Mouse (Mus musculus) CH12.LX (cell line): ENCODE measurements around the gene Begain. TPM values are rescaled to one million over a fixed set of nuclear protein-coding genes. Genes with fewer than 3 reads are reported as not detected.

Experiments
- DNase-seq: peaks from one replicate; pipeline ENCODE4 v3.0.0-alpha.2; 2013; ENCODE audit errors: extremely low read depth
- H3K27ac ChIP-seq: 2 replicates; pipeline ENCODE4 v1.5.1; 2012; ENCODE audit warnings: low read depth, mild to moderate bottlenecking, control low read depth, moderate library complexity; ENCODE audit not compliant: insufficient read depth
- H3K27me3 ChIP-seq: replicated peaks from 2 replicates; pipeline ENCODE3; 2012; ENCODE audit warnings: inconsistent platforms
- H3K36me3 ChIP-seq, 2 experiments: replicated peaks in 1 of 2; 2 replicates each; pipeline versions ENCODE3 to v1.6.1; 2012; ENCODE audit warnings: inconsistent platforms in 1 of 2, low read length in 1 of 2, mild to moderate bottlenecking in 1 of 2, mixed read lengths in 1 of 2, moderate library complexity in 1 of 2; ENCODE audit not compliant: control insufficient read depth in 1 of 2, insufficient read depth in 1 of 2
- H3K4me1 ChIP-seq, 2 experiments: 2 replicates each; pipeline ENCODE4 v1.6.1; 2012; ENCODE audit warnings: inconsistent platforms in 1 of 2, moderate library complexity in 1 of 2; ENCODE audit not compliant: insufficient read depth in 2 of 2, control insufficient read depth in 1 of 2
- H3K4me2 ChIP-seq: 2 replicates; pipeline ENCODE4 v1.6.1; 2012; ENCODE audit warnings: low read depth, mild to moderate bottlenecking, control low read depth; ENCODE audit not compliant: poor library complexity, insufficient read depth, severe bottlenecking
- H3K4me3 ChIP-seq, 3 experiments: fragments of 150-350 bp in 1 of 3; sonication (generic) in 1 of 3; replicated peaks in 1 of 3; 2 replicates each; pipeline versions ENCODE3 to v1.5.1; 2011 to 2012; ENCODE audit warnings: low read depth in 2 of 3, low read length in 2 of 3, mild to moderate bottlenecking in 2 of 3, moderate library complexity in 2 of 3, control low read depth in 1 of 3, improper control_type of control experiment in 1 of 3, inconsistent platforms in 1 of 3, mixed read lengths in 1 of 3; ENCODE audit not compliant: poor library complexity in 1 of 3
- H3K79me2 ChIP-seq: replicated peaks from 2 replicates; pipeline ENCODE4 v1.6.1; 2012; ENCODE audit warnings: mild to moderate bottlenecking, moderate library complexity; ENCODE audit not compliant: control insufficient read depth, poor library complexity, insufficient read depth, severe bottlenecking; ENCODE audit errors: extremely low read depth
- H3K9ac ChIP-seq: 2 replicates; pipeline ENCODE4 v1.6.1; 2012; ENCODE audit warnings: low read depth, mild to moderate bottlenecking, control low read depth, moderate library complexity; ENCODE audit not compliant: insufficient read depth
- H3K9me3 ChIP-seq: replicated peaks from 2 replicates; pipeline ENCODE3; 2012; ENCODE audit warnings: low read length, inconsistent platforms, mixed read lengths
- CHD1 ChIP-seq: IDR thresholded peaks from 2 replicates; pipeline ENCODE4 v1.6.1; 2012; ENCODE audit warnings: low read depth, low read length, improper control_type of control experiment, inconsistent platforms
- CTCF ChIP-seq, 2 experiments: IDR thresholded peaks in 1 of 2; conservative IDR thresholded peaks in 1 of 2; 2 replicates each; pipeline ENCODE4 v1.5.1; 2011 to 2012; ENCODE audit warnings: low read depth in 2 of 2, low read length in 2 of 2, improper control_type of control experiment in 1 of 2, inconsistent platforms in 1 of 2, mild to moderate bottlenecking in 1 of 2, moderate library complexity in 1 of 2
- GABPA ChIP-seq: IDR thresholded peaks from 2 replicates; pipeline ENCODE4 v1.6.1; 2012; ENCODE audit warnings: low read depth, low read length, improper control_type of control experiment, inconsistent platforms; ENCODE audit not compliant: insufficient replicate concordance
- JUN ChIP-seq: IDR thresholded peaks from 2 replicates; pipeline ENCODE4 v1.6.1; 2011; ENCODE audit warnings: low read depth, mild to moderate bottlenecking, low read length, improper control_type of control experiment, moderate library complexity; ENCODE audit not compliant: insufficient read depth
- RAD21 ChIP-seq: IDR thresholded peaks from 2 replicates; pipeline ENCODE4 v1.6.1; 2011; ENCODE audit warnings: low read depth, mild to moderate bottlenecking, low read length, improper control_type of control experiment, moderate library complexity
- TBP ChIP-seq: conservative IDR thresholded peaks from 2 replicates; pipeline ENCODE4 v1.6.1; 2011; ENCODE audit warnings: low read depth, low read length, improper control_type of control experiment
- TCF12 ChIP-seq: IDR thresholded peaks from 2 replicates; pipeline ENCODE4 v1.6.1; 2014; ENCODE audit warnings: low read depth, mild to moderate bottlenecking, inconsistent platforms, low read length, improper control_type of control experiment
- ZC3H11A ChIP-seq: IDR thresholded peaks from 2 replicates; pipeline ENCODE4 v1.6.1; 2012; ENCODE audit warnings: low read depth, mild to moderate bottlenecking, inconsistent platforms, low read length, improper control_type of control experiment
- ZNF384 ChIP-seq: IDR thresholded peaks from 2 replicates; pipeline ENCODE4 v1.6.1; 2012; ENCODE audit warnings: low read depth, low read length, improper control_type of control experiment, inconsistent platforms
- dilution Hi-C: fragments of 300-500 bp; cut with MboI; formaldehyde crosslinking; loops from 2 replicates; pipeline ENCODE4 v1.14.3; 2020; ENCODE audit warnings: low sequenced_read_pairs; ENCODE audit not compliant: extremely low pct_unique_long_range_greater_than_20kb, extremely low pct_ligation_motif_present
- in situ Hi-C: fragments of 300-500 bp; cut with MboI; formaldehyde crosslinking; loops from 3 replicates; pipeline ENCODE4 v1.14.3; 2019; ENCODE audit warnings: low sequenced_read_pairs, low pct_ligation_motif_present, low pct_unique_long_range_greater_than_20kb, mixed read lengths
- polyA plus RNA-seq: library from polyadenylated mRNA; unstranded; fragments of >175 nt; gene quantifications from 2 replicates; pipeline ENCODE4 v1.2.1, GENCODE M21; 2012; ENCODE audit warnings: low read depth; ENCODE audit not compliant: insufficient read length
- total RNA-seq, 2 experiments: library from RNA; depleted of rRNA; stranded (reverse); fragments of 300-350 nt in 1 of 2; fragments of >200 nt in 1 of 2; gene quantifications; 2 replicates each; pipeline ENCODE4 v1.2.3; 2012 to 2014

The Begain gene
- total and polyA plus RNA-seq, 3 experiments: 0.08 to 0.89 TPM; not detected in 1

DNA sequence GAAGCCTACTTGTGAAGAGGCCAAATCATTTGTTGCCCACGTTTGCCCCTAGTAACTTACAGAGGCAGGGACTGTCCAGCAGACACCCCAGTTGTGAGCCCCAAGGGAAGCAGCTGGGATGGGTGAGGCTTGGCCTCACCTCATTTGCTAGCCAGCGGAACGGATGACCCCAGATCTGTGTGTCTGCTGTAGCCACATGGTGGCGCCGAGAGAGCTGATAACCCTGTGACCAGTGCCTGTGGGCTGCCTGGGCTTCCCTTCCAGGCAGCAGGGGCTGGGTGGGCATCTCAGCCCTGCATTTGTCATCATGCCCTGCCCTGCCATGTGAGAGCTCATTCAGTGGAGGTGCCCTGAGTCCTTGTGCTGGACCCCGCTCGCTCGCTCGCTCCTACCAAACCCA lies 44.2 kb downstream of the Begain start:
- H3K79me2 ChIP-seq: no peaks in the 10 kb centered on the region
- H3K36me3 ChIP-seq: peaks cover 6 to 37% of the 10 kb centered on the region in 2 experiments
- no peaks in the 10 kb centered on the region for H3K27me3 ChIP-seq
- H3K27ac ChIP-seq: no peak overlapping the region
- in situ Hi-C loops: no loop called here
- no peak overlapping the region for H3K9ac ChIP-seq
- peak; percentile 16 for DNase-seq
- TF ChIP-seq RAD21: peak; percentile 21
- TF ChIP-seq CTCF (conservative IDR thresholded peaks at IDR 0.05 in 1 of 2, IDR thresholded peaks at IDR 0.05 in 1 of 2; ENCODE audit: low read depth in 2 of 2, low read length in 2 of 2): peak in 1 of 2 experiments; percentile 25; a peak in 2 of 4 replicates
- no peak for TF ChIP-seq ZC3H11A
- no peak for TF ChIP-seq CHD1
- TF ChIP-seq, all 38 proteins: peak for 2
- peaks cover 3% of the 10 kb centered on the region for H3K9me3 ChIP-seq
- dilution Hi-C loops: no loop called here
- no peak overlapping the region for H3K4me2 ChIP-seq
- H3K4me1 ChIP-seq: no peaks in the 10 kb centered on the region
- no peak overlapping the region for H3K4me3 ChIP-seq

DNA sequence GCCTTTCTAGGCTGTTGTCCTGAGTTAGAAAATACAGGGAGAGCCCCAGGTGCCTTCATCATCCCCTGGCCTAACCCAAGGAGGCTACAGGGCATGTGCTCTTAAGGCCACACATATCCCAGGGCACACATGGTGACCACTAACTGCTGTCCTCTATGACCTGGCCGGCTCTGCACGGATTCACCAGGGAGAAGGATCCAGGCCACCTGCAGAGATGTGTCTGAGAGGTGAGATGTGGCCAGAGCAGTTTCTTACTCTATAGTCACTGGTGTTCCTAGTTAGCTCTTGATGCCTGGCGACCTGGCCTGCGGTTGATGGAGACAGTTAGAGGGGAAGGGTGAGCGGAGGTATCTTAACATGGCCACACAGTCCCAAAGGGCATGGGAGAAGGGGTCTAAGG lies 45.1 kb downstream of the Begain start:
- in situ Hi-C loops (no loop called here), dilution Hi-C loops (no loop called here)
- Histone ChIP-seq H3K9me3 (peaks cover 2% of the 10 kb centered on the region), H3K27ac (no peak overlapping the region), H3K79me2 (no peaks in the 10 kb centered on the region), H3K36me3 (peaks cover 6 to 33% of the 10 kb centered on the region in 2 experiments), H3K4me2 (no peak overlapping the region), H3K4me3 (no peak overlapping the region), H3K4me1 (no peaks in the 10 kb centered on the region), H3K27me3 (no peaks in the 10 kb centered on the region), H3K9ac (no peak overlapping the region)
- TF ChIP-seq ZNF384: no peak
- TF ChIP-seq JUN: no peak
- TF ChIP-seq TBP: no peak
- TF ChIP-seq TCF12: no peak
- no peak for TF ChIP-seq GABPA
- DNase-seq: no peak

DNA sequence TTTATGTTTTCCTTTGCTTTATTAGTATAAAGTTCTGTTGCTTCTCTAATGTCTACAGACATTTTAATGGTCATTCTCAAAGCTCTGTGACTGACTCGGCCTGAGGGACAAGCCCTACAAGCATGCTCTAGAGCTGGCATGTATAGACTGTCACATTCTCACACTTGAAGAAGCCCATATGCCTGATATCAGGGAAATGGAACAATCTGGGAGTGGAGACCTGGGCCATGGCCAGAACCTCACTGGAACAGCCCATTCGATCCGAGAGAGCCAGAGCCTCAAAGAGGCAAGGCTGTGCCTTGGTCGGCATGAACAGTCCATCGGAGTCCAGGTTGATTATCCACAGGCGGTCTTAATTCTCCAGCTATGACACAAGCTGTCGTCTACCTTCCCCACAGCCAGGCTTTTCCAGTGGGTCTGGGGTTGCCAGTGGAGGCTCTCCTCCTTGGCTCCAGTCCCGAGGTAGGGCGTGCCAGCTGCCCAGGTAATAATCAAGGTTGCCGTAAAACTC lies 45.8 kb downstream of the Begain start:
- Histone ChIP-seq H3K9me3 (no peaks in the 10 kb centered on the region), H3K36me3 (peaks cover 6 to 25% of the 10 kb centered on the region in 2 experiments), H3K4me2 (no peak overlapping the region), H3K4me3 (no peak overlapping the region), H3K4me1 (no peaks in the 10 kb centered on the region), H3K9ac (no peak overlapping the region), H3K27me3 (no peaks in the 10 kb centered on the region), H3K79me2 (no peaks in the 10 kb centered on the region), H3K27ac (no peak overlapping the region)
- no peak for DNase-seq
- in situ Hi-C loops: no loop called here
- no peak for TF ChIP-seq RAD21
- dilution Hi-C loops: no loop called here
